Mouse (Mus musculus): ENCODE data around the gene Susd3.

Susd3 gene

GRCm38 (mm10) chr13:49246011-49246410 lies 2.5 kb downstream of the Susd3 start:
- DNase-seq (ENCODE audit: low spot score): peak; percentile 82

- DNase-seq (ENCODE audit: low spot score): peak; percentile 76
Observed at GRCm38 (mm10) chr13:49245251-49245650, 3.3 kb downstream of the Susd3 start.

DNA sequence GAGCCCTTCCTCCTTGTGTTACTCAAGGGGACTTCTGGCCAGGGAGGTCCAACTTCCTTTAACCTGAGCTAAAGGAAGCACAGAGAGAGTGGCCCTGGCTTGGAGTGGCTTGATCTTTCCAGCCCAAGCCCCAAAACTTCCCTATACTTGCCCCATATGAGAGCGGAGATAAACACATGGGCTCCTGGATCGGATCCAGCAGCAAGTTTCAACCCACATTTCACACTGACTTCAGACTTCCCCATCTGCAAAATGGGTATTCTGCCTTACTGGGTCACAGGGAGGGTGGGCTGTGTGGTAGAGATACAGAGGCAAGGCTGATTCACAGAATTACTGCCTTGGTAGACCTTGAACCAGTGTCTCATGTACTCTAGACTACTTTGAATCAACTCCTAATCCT lies 5.0 kb downstream of the Susd3 start:
- DNase-seq (ENCODE audit: low spot score): no peak

DNA sequence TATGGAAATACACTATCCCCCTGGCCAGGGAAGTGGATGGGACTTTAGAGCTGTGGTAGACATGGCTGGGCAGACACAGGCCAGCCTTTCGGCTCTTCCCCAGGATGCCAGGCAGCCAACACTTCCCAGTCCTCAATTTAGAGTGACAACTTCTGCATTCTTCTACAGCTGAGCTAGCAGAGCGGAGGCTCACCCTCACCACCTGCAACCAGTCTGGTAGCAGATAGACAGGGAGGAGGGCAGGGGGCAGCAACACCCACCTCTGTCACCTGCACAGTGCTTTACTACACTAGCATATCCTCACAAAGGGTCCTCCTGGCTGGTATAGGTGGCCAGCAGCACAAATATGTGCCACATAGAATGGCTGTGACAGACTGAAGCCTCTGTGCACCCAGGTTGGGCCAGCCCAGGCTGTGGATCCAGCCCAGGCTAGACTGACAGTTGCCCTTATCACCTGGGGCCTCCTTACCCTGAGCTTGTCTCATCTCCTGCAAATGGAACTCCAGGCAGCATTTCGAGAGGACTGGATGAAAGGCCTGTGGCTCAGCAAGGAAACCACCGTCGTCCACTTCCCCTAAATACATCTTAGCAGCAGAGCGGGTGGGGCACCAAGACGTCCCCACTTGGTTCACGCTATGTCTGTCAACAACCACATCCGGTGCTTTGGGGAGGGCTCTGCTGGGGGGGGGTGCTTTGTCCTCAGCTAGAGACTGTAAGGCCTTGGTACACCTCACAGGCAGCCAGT lies 6.0 kb downstream of the Susd3 start:
- no peak for DNase-seq (ENCODE audit: low spot score)

- no peak for DNase-seq (ENCODE audit: low spot score)
Observed at GRCm38 (mm10) chr13:49238737-49239136, 9.8 kb downstream of the Susd3 start.

GRCm38 (mm10) chr13:49237617-49238016 lies 10.9 kb downstream of the Susd3 start:
- DNase-seq (ENCODE audit: low spot score): no peak

- no peak for DNase-seq (ENCODE audit: low spot score)
Observed at GRCm38 (mm10) chr13:49234711-49235110, 13.8 kb downstream of the Susd3 start.

- DNase-seq (ENCODE audit: low spot score): no peak
Observed at GRCm38 (mm10) chr13:49233792-49234572, 14.5 kb downstream of the Susd3 start.

- no peak for DNase-seq (ENCODE audit: low spot score)
Observed at GRCm38 (mm10) chr13:49225633-49226032, 22.9 kb downstream of the Susd3 start.

DNA sequence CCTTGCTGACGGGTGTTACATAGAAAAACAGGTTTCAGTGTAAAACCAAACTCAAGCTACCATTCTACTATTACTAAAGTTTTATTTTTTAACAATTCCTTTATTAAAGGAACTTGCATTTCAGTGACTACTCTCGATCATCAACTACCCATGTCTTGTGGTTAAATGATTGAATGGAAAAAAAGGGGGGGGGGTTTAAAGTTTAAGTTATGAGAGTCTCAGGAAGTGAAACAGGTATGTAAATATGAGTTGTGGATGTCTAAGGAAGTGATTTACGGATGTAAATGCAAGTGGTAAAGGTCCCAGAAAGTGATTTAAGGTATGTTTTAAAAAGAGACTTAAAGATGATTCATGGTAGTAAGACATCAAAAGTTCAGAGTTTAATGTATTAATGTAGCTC lies 23.3 kb downstream of the Susd3 start:
- DNase-seq (ENCODE audit: low spot score): no peak

DNA sequence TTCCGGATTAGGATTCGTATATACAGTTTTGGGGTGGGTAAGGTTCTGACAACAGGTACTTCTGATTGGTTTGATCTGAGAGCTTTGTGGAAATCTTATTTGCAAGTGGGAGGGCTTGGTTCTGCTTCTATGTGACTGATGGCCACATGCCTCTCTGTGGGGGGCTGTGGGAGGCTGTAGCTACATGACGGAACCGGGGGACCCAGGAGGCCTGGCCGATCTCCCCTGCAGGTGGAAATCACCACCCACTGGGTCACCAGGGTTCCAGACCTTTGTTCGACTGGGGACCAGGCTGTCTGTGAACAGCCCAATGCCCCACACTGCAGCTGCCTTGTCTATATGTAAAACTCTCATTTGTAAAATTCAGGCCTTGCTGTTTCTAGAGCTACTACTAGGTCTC lies 23.8 kb downstream of the Susd3 start:
- no peak for DNase-seq (ENCODE audit: low spot score)

DNA sequence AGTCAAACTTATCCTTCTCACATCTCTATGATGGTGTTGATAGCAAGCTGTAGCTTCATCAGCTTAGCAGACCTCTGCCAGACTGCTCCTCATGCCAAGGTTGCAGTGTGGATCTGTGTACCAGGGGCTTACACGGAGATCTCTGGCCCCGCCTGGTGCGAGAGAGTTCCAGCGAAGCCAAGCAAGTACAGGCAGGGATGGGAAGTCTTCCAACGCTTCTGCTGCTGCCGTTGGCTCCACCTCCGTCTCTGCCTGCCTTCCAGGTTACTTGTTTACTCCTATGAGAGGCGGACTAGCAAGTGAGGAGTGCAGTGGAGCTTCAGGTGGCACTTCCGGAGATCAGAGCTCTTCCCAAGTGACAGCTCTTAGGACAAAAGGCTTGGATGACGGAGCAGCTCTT lies 24.2 kb downstream of the Susd3 start:
- no peak for DNase-seq (ENCODE audit: low spot score)

GRCm38 (mm10) chr13:49220912-49221311 lies 27.6 kb downstream of the Susd3 start:
- DNase-seq (ENCODE audit: low spot score): no peak

DNA sequence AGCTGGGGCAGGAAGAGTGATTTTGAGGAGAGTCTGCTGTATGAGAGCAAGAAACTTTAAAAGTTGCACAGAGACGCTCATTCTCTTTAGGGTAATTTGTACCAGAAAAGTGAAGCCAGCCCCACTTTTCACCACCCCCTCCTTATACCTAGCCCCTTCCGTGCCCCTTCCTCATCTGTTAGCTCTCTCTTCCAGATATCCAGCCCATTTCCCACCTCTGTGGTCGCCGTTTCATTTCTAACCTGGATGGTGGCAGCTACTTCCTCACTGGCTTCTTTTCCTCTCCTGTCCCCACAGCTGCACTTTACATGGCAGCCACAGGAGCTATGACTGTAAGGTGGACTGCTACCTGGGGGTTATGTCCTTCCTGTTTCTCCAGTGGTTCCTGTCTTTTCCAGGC lies 29.1 kb downstream of the Susd3 start:
- DNase-seq (ENCODE audit: low spot score): no peak

DNA sequence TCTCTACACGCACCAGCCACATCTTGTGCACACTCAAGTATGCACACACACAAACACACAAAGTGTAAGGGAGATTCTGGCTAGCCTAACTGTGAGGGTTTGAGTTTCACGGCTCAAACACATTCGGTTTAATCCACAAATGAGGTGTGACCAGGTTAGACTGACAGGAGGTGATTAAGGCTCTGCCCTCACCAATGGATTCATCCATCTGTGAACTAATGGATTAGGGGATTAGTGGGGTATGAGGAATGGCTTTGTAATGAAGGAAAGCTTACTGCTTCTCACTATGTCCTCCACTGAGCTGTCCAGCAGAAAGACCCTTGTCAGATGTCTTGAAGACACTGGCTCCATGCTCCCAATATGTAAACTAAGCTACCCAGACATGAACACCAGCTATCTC lies 29.9 kb downstream of the Susd3 start:
- DNase-seq (ENCODE audit: low spot score): no peak

GRCm38 (mm10) chr13:49216808-49217561 lies 31.5 kb downstream of the Susd3 start:
- DNase-seq (ENCODE audit: low spot score): no peak

- no peak for DNase-seq (ENCODE audit: low spot score)
Observed at GRCm38 (mm10) chr13:49216220-49216552, 32.3 kb downstream of the Susd3 start.

DNA sequence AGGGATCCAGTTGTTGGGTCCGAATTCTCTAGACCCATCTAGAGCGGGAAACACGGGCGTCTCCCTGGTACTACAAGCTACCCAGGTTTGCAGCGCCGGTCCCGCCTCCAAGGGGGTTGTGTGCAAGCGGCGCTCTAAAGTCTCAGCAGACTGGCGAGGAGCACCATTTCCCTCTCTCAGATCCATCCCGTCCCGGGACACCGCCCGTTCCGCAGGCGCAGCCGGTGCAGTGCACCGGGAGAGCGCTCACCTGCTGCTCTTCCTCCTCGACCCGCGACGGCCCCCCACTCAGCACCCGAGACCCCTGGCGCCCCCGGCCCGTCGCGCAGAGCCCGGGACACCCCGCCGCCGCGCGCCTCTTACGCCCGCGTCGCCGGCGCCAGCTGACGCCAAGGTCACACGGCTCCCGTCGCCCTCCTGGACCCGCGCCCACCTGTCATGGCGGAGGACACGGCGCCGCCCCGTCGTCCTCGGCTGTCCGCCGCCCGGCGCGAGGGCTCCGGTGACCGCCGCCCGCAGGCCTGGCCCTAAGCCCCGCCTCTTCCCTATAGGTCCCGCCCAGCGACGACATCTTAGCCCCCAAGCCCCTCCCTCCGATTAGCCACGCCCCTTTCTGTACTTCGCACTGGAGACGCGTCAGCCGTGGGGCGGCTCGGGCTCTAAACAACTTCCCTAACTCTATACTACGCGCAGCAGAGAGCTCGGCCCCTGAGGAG lies 32.8 kb downstream of the Susd3 start, which contains the start of gene Card19:
Gene Card19 (minus strand): TSS at position 534 of the 716 bp plus-strand sequence.
- peak; percentile 99 for DNase-seq (ENCODE audit: low spot score)

DNA sequence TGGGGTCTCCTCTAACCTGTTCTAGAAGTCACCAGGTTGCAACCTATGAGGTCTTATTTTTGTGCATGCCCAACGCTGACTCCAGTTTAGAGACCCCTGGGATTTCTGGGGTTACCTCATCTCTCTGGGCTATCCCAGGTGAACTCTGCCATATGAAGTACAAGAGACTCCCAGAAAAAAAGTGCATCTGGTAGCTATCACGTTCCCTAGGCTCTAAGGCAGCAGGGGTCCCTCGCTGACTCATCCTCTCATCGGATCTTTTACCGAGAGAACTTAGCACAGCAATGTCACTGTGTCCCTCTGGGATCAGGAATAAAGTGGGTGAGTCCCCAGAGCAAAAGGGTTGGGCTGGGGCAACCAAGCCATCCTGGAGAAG lies 33.4 kb downstream of the Susd3 start:
- DNase-seq (ENCODE audit: low spot score): no peak

DNA sequence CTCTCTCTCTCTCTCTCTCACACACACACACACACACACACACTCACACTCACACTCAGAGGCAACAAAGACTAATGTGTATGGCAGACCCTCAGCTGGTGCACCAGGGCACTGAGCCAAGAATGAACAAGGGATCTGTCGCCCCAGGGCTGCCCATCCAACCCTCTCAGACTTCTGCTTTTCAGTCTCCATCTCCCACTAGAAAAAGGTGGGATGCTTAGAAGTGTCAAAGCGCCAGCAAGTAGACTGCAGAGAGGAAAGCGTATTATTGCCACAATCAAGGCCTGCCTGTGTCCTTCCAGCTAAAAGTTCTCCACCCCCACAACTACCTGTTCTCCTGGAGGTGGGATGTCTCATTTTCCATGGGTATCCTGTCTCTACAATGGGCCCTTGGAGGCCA lies 34.1 kb downstream of the Susd3 start:
- no peak for DNase-seq (ENCODE audit: low spot score)

DNA sequence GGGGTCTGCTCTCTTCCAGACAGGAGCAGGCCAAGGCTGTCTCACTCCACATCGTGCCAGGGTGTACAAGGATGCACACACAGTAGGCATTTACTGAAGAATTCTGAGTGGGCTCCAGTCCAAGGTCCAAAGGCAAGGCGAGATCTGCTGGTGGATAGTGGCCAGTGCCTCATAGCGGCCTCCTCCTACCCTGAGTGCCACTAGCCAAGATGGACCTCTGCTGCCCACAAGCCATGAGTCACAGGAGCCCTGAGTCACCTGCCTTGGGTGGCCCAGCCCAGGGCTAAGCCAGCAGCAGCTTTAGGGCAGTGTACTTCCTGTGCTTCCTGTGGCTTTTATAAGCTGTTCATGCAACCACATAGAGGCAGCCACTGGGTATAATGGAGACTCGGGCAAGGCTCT lies 35.0 kb downstream of the Susd3 start:
- DNase-seq (ENCODE audit: low spot score): no peak
